Mouse (Mus musculus) T-helper 17 cell (primary cell): ENCODE data around the gene Gtf2h1.
"Not testable (repeated sequence)": the region's sequence is repeated elsewhere in the genome, so short reads cannot be mapped to it uniquely, and the experiment has no call there.

Experiments
- in situ Hi-C, 2 experiments: fragments of 300-600 bp; cut with MboI, MseI; formaldehyde crosslinking; loops; 1 replicate in 1 of 2; 2 replicates in 1 of 2; pipeline ENCODE4 v1.15.1; 2025; ENCODE audit warnings: high pct_unique_total_duplicates in 2 of 2

Gene Gtf2h1

DNA sequence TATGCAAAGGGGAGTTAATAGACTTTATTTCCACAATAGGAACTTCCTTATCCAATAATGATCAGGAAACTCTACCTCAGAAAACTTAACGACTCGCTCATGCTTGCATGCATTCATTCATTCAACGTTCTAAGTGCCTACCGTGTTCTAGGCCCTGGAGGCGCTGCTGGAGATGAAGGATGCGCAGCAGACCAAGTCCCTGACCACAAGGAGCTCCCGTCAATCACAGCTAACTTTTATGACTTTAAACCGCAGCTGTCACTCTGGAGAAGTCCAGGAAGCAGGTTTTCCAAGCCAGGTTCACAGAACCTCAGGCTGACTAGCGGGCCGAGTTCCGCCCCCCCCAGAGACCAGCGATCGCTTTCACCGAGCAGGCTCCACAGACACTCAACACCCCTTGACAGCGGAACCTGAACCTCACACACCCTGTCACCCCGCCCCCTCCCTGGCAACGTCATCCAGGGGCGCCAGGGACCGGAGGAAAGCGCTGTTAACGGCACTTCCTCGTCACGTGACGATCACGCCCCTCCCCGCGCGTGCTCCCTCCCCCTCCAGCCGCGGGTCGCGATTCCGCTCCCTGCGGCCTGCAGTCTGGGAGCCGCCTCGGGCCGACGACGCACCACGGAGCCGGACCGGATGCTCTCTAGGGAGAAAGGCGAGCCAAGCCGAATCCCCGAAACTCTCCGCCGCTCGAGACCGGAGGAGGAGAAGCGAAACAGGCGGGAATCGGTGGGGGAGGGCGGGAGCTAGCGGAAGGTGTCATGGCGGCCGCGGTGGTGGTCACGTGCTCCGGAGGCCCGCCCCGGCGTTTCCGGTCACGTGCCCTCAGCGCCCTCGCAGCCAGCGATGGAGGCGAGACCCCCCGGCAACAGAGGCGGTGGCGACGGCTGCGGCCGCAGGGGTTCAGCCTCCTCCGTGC, at the start of gene Gtf2h1, which contains the start of gene Hps5:
Gtf2h1 (plus strand) TSS at position 817 of the 919 bp plus-strand sequence.
Hps5 (minus strand) TSS at position 778 of the 919 bp plus-strand sequence.
- in situ Hi-C loops = loop anchor here (5.0 to 25.0 kb wide), 2 partner anchors 52 to 1408 kb away; partner anchors contain the start of gene Snrnp70 (in 1 of the 2)

DNA sequence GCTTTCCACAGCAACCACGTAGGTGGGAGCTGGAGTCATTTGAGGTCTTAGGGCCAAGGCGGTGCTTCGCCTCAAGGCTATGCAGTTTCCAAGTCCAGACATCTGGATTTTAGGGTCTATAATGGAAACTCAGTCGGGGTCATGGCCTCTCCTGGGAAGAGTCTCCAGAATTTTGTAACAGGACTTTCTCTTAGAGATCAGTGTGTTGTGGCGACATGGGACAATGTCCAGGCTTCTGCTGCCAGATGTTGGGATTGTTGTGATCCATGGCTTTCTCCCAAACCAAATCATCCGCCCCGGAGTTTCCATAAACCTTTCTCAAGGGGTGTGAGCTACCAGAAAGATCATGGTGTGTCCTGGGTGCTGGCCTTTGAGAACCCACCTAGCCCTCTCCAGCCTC, 49.5 kb upstream of the Gtf2h1 start:
- in situ Hi-C loops = no loop called here

DNA sequence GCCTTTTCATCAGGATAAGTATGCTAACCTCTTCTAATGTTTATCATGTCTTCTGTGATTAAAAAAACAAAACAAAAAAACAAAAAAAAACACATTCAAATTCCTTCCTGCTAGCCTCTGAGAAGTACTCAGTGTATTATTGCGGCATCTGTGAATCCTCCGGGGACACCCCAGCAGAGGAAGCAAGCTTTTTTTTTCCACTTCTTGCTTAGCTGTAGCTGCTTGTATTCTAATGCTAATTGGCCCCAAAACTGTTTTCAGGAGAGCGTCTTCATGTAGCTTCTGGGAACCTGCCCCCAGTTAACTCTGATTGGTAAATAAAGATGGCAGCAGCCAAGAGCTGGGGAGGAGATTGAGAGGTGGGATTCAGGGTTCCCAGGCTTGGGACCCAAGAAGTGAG, 47.4 kb upstream of the Gtf2h1 start:
- in situ Hi-C loops = no loop called here

DNA sequence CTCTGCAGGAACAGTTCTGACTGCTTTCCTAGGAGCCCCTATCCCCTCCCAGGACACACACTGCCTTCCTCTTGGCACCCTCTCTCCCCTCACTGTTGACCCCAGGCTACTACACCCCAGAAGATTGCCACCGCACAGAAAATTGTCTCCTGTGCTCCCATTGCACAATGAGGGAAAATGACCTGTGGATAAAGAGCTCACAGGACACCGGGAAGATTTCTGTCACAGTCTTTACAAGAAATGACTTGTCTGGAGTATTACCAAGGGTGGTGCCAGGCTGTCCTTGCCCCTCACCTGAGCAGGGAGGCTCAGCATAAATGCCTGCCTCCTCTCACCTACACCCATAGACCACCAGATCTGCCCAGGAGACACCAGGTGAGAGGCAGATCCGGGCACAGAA, 44.4 kb upstream of the Gtf2h1 start, which contains the start of gene Saa2:
Saa2 (plus strand) TSS at position 301 of the 400 bp plus-strand sequence.
- in situ Hi-C loops = no loop called here

DNA sequence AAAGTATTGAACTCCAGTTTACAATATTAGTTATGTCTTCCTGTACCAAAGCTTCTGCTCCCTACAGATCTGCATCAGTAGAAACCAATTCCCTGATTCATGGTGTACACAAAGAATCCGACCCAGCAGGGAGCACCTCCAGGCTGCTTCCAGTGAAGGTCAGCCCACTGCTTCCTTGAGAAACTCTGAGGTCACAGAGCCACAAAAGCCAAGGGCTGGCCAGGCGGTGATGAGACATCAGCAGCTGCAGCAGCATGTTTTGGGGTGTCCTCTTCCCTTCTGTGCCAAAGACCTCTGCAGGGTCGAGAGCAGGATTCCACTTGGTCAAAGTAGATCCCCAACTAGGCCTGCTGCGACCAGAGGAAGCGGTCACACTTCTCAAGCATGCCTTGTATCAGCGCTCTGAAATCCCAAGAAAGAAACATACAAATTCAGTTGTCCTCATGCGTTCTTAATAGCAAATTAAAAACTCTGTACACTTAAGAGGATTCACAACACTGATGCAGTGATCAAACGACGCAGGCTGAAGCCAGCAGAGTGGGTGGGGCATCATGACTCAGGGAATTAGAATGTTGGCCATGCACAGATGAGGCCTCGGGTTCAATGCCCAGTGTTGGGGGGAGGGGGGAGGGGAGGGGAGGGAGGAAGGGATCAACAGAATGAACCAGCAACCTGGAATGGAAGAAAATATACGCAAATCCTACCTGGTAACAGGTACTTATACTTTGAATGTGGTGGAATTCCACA, 34.7 kb upstream of the Gtf2h1 start:
- in situ Hi-C loops = no loop called here

DNA sequence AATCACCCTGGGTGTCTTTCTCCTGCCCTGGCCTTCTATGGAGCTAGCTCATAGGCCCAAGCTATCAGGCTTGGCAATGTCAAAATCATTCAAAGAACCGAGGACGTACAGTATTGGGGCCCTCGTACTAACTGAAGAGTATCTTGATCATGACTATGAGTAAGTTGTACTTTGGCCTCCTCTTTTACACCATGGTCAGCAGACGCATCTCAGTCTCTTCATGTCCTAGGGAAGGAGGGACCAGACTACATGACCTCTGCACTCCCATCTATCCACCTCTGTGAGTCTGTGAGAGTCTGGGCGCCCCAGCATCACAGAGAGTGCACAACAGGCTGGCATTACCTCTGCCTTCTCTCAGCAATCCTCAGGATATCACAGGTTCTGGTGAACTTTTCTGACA, 33.3 kb upstream of the Gtf2h1 start:
- in situ Hi-C loops = no loop called here

DNA sequence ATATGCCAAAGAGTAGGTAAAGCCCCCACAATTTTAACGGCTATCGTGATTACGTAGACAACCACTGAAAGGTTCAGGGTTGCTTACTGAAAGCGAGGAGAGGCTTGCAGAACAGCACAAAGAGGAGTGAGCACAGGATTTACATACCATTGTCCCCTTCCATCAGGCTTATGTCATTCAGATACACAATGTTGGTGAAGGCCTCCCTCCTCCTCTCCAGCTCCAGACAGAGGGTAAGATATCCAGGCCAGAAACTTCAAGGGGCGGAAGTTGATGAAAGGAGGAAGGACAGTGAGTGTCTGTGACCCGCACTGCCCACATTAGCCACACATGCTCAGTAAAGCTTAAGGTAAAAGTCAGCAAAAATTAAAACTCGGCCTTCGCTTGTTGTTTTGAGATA, 31.2 kb upstream of the Gtf2h1 start:
- in situ Hi-C loops = no loop called here

DNA sequence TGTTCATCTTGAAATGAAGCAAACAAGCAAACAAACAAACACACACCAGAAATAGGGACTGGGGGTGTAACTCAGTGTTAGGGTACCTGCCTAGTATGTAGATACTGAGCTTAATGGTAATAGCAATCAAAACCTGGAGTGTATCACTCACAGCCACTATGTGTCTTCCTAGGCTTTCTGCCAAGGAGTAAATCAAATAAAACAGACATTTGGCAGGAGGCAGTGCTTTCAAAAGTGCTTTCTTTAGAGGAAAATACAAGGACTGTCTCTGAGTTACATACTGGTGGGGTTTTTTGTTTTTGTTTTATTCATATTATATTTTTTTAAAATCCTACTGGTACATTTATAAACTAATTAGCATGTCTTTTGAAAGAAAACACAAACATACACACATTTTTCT, 28.5 kb upstream of the Gtf2h1 start:
- in situ Hi-C loops = no loop called here

DNA sequence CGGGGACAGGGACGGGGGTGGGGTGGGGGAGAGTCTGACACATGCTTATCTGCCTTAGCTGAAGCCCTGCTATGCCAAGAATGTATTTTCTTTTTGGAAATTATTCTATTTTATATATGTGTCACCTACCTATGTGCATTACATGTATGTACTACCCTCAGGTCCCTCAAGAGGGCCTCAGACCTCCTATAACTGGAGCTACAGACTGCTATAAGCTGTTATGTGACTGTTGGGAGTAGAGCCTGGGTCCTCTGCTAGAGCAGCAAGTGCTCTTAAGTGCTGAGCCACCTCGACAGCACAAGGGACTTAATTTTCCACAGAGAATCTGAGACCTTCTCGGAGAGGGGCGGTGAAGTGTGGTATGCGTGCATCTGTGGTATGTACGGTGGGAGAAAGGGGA, 27.5 kb upstream of the Gtf2h1 start:
- in situ Hi-C loops = no loop called here

DNA sequence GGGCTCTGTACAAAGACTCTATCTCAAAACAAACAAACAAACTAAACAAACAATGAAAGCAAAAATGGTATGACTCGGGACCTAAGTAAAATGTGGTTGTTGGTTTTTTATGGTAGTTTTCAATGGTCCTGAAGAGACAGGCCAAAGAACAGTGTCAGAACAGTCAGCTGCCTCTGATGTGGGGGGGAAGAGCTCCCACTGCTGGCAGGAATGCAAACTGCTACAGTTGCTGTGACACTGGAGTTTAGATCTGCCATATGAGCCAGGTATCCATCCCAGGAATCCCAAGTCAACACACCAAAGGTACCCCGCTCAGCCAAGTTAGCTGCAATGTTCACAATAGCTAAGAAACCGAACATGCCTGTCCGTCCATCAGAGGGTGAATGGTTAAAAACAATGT, 25.2 kb upstream of the Gtf2h1 start:
- in situ Hi-C loops = no loop called here

DNA sequence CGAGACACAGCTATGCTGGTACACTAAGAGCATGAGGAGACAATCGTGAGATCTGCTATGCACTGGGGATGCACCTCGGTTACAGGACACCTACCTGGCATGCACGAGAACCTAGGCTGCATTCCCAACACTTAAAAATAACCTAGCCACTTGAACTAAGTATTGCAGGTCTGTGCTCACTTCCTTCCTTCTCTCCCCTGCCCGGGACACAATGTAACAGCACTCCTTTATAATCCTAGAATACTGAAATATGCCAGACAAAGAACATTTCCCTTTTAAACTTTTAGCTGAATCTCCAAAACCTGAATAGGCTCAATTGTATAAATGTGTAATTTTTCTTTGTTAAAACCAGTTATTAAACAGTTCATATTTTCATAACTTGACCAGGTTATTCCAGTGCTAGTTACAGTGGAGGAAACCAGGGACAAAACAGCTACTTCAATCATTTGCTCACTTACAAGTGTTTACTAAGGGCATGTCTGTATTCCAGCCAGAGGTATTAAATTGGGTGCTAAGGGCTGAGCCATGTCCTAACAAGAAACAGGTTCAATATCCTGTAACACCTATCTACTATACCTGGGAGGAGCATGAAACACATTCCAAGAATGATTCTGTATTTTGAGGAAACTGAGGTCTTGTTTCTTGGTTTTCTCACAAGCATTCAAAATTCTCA, 6.6 kb upstream of the Gtf2h1 start:
- in situ Hi-C loops = loop anchor here in 1 of 2 experiments (25.0 kb wide), 1 partner anchor 1402 kb away; the partner anchor contains the start of gene Snrnp70

DNA sequence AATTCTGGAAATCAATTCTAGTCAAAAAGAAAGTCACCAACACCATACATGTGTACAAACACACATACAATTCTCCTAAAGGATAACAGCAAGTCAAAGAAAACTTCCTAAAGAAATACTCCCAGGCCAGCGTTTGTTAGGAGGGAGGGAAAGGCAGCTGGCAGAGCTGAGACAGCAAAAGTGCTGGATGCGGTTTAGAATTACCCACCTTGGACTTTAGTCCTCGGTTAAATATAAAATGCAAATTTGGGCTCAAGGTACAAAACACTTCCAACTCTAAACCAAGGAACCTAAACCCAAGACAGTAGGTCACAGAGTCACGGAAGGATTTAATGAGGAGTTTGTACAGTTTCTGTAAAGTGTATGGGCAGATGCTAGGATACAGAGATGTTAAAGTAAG, 2.0 kb upstream of the Gtf2h1 start:
- in situ Hi-C loops = loop anchor here in 1 of 2 experiments (25.0 kb wide), 1 partner anchor 1407 kb away; the partner anchor contains the start of gene Snrnp70

DNA sequence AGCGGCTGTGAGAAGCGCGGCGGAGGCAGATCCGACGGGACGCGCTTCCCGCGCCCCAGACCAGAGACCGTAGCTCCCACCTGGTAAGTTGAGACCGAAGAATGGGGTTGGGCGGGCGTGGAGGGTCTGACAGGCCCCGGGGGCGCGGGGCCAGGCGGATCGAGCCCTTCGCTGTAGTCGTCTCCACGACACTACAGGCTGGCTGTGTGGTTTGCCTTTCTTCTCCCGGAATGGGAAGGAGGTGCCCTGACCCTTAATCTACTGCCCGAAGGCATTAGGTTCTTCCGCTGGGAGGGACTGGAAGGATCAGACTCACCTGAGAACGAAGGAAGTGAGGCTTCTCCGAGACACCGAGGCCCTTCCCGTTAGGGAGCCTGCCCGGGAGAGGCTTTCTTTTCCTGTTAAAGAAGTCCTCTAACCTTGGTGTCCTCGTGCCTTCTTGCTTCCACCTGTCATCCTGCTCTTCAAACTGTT, 340 bp downstream of the Gtf2h1 start:
- in situ Hi-C loops = loop anchor here (5.0 to 25.0 kb wide), 2 partner anchors 51 to 1409 kb away; partner anchors contain the start of gene Snrnp70 (in 1 of the 2)

DNA sequence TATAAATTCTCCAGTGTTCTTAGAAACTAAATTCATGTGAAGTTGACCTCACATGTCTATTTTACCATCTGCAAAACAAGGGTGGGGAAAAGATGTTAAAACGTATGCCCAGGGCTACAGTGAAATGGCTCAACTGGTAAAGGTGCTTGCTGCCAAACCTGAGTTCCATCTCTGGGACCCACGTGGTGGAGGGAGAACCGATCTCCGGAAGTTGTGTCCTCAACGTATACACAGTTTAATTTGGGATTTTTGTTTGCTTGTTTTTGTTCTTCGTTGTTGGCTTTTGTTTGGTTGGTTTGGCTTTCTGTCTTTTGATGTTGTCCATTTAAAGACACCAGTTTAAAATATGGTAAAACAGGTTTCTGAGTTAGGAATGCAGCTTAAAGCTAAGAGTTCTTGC, 876 bp downstream of the Gtf2h1 start:
- in situ Hi-C loops = loop anchor here (5.0 to 25.0 kb wide), 2 partner anchors 51 to 1409 kb away; partner anchors contain the start of gene Snrnp70 (in 1 of the 2)

DNA sequence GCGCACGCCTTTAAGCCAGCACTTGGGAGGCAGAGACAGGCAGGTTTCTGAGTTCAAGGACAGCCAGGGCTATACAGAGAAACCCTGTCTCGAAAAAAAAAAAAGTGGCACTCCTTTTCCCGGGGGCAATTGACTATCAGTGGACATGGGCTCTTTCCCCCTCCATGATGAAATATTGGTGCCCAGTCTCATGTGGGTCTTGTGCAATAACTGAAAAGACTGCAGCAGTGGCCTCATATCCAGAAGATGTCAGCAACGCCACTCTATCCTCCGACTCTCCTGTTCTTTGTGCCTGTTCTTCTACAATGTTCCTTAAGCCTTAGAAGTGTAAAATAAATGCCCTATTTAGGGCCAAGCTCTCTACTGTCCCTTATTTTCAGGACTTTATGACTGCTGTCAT, 14.4 kb downstream of the Gtf2h1 start:
- in situ Hi-C loops = no loop called here

DNA sequence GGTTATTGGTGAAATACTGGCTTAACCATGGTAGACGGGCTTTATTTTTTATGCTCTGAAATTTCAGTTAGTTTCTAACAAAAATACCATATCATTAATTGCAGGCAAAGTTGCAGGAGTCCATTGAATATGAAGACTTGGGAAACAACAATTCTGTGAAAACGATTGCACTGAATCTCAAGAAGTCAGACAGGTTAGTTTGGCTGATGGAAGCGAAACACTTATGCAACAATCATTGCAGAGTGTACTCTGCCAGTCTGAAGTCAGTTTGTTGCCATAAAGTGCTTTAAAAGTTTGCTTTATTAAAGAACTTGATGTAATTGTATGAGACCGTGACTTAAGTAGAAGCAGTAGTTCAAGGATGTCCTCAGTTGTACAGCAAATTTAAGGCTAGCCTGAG, 18.1 kb downstream of the Gtf2h1 start:
- in situ Hi-C loops = no loop called here

DNA sequence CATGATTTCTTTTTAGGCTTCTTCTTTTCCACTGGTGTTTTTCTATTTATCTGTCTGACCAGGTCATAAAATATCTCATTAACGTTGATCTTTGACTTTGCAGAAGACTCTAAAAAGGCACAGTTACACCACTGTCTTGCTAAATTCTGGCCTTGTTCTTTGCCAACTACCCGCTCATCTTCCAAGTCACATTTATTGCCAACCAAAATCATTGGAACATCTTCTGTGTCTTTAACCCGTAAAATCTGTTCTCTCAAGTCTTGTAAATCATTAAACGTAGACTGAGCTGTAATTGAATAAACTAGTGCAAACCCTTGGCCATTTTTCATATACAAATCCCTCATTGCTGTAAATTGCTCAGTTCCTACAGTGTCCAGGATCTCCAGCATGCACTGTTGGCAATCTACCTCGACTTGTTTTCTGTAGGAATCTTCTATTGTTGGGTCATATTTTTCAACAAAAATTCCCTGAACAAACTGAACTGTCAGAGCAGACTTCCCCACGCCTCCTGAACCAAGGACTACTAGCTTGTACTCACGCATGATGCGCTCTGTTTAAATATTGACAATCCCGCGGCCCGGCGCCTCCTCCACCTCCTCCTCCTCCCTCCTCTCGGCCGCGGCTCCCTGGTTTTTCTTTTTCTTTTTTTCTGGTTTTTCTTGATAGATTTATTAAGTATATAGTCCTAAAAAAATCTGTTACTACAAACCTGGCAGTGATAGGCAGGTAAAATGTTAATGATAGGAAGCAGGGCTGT, 25.2 kb downstream of the Gtf2h1 start:
- in situ Hi-C loops = not testable (repeated sequence)

DNA sequence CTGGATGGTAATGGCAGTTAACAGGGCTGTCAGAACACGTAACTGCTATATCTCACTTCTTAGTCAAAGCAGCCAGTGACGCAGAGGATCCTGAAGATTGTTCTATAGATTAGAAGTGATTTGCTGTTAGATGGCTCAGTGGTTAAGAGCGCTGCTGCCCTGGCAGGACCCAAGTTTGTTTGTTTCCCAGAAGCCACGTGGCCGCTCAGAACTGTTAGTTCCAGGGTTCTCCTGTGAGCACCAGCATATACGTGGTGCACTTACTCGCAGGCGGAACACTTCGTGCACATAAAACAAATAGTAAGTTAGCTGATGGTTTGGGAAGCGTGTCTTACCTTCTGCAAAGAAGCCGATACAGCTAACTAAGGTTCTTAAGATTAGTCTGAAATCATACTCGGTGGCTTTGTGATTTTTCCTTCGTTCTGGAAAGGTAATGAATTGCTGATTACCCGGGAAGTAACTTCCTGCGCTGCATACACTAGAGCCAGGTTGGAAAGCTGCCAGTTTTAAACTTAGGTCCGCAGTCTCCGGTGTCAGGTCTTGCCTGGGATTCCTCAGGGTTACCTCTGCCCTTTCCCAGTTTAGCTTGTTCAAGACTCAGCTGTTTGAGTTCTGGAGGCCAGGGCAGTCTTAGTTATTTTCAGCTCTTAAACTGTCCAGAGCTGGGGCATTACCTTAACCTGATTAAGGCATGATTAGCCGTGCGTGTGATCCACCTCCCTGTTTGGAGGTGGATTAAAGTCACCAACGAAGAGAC, 31.3 kb downstream of the Gtf2h1 start:
- in situ Hi-C loops = loop anchor here (25.0 kb wide), 1 partner anchor 1815 kb away; the partner anchor contains the start of genes Rras (in 2 of the 2) and Scaf1 (in 2 of the 2)

DNA sequence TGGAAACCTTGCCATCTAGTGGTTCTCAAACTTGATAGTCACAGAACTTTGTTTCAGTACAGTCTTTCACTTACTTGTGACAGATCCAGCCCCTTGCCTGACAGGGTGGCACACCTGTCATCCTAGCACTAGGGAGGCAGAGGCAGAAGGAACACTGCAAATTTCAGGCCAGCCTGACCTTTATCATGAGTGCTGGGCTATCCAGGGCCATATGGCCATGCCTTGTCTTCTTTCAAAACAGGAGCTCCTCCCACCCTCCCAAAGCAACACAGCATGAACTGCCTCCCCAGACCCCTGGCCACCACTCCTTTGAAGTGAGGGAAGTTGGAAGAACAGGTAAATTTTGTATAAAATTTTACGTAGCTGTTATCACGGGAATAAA, 31.9 kb downstream of the Gtf2h1 start:
- in situ Hi-C loops = loop anchor here (25.0 kb wide), 1 partner anchor 1815 kb away; the partner anchor contains the start of genes Rras (in 2 of the 2) and Scaf1 (in 2 of the 2)
